Comparison of ENCODE assay signal across 9 mouse cellular contexts in genomic region chr11:96075177-96075508, GRCm38 (mm10). TPM values are rescaled to one million over a fixed set of nuclear protein-coding genes. Genes with fewer than 3 reads are reported as not detected.
A peak's percentile ranks its signal among the peaks of the same experiment; 100 is the strongest.
DNase-seq lines count a peak whose midpoint lies in the region; ATAC-seq and TF ChIP-seq lines count a peak whose summit lies in the region.
"Had no signal": no experiment of that assay in that cellular context is flagged by ENCODE, and none has a peak within 500 bp of the region (broad histone marks: within the 10 kb centered on the region; RNA-seq: fewer than 3 reads in every experiment).

No protein-coding gene starts in this region.

- peak overlapping the region; percentile 67 for H3K4me3 ChIP-seq in kidney, embryonic 15.5 days (replicated peaks)
- H3K4me3 ChIP-seq in embryonic facial prominence, embryonic 14.5 days (ENCODE audit: low read depth, low read length) = peak overlapping the region; percentile 78
- peak overlapping the region; percentile 77 for H3K4me3 ChIP-seq in limb, embryonic 12.5 days (replicated peaks)
- H3K4me3 ChIP-seq in neural tube, embryonic 15.5 days (replicated peaks) = peak overlapping the region; percentile 57

- no peak for DNase-seq in kidney, postnatal 36 days
- DNase-seq in Patski (ENCODE audit: low read depth, low spot score) = no peak
- peak; percentile 13 for DNase-seq in embryonic facial prominence, embryonic 14.5 days (ENCODE audit: low spot score)
- DNase-seq in ovary, adult 18-20 months (ENCODE audit: low spot score) = no peak
- DNase-seq in thymus, postnatal 36 days = no peak

- H3K36me3 ChIP-seq in kidney, embryonic 15.5 days = peaks cover 26% of the 10 kb centered on the region
- H3K36me3 ChIP-seq in embryonic facial prominence, embryonic 14.5 days (ENCODE audit: control insufficient read depth, insufficient read depth, low read length) = peaks cover 21% of the 10 kb centered on the region
- H3K36me3 ChIP-seq in limb, embryonic 12.5 days = peaks cover 30% of the 10 kb centered on the region
- H3K36me3 ChIP-seq in neural tube, embryonic 15.5 days = peaks cover 18% of the 10 kb centered on the region; the same call in 1 of the 2 replicates

- peaks cover 17% of the 10 kb centered on the region for H3K4me1 ChIP-seq in kidney, embryonic 15.5 days
- peaks cover 6% of the 10 kb centered on the region for H3K4me1 ChIP-seq in embryonic facial prominence, embryonic 14.5 days (ENCODE audit: control insufficient read depth, insufficient read depth, low read length)
- H3K4me1 ChIP-seq in limb, embryonic 12.5 days (replicated peaks) = peaks cover 10% of the 10 kb centered on the region
- H3K4me1 ChIP-seq in neural tube, embryonic 15.5 days = peaks cover 25% of the 10 kb centered on the region

- in situ Hi-C loops in Patski (cut with MboI; ENCODE audit: low pct_unique_long_range_greater_than_20kb) = no loop called here

- 0% methylated on average over 15 of the region's 15 CpGs for WGBS in kidney, embryonic 15.5 days
- WGBS in embryonic facial prominence, embryonic 14.5 days = under 1% methylated on average over 15 of the region's 15 CpGs
- under 1% methylated on average over 15 of the region's 15 CpGs for WGBS in limb, embryonic 12.5 days
- under 1% methylated on average over 15 of the region's 15 CpGs for WGBS in neural tube, embryonic 15.5 days

- H3K4me2 ChIP-seq in kidney, embryonic 15.5 days = peak overlapping the region; percentile 85
- H3K4me2 ChIP-seq in embryonic facial prominence, embryonic 14.5 days (ENCODE audit: low read depth, low read length) = peak overlapping the region; percentile 81
- H3K4me2 ChIP-seq in limb, embryonic 12.5 days = peak overlapping the region; percentile 84
- peak overlapping the region; percentile 74 for H3K4me2 ChIP-seq in neural tube, embryonic 15.5 days

- CTCF ChIA-PET in Patski (lab: Charles Lee) = interaction anchor here (1.1 kb wide), 1 partner anchor 34 kb away, joined by 3 read pairs; no protein-coding TSS in a partner anchor

- peak overlapping the region; percentile 86 for H3K27ac ChIP-seq in kidney, embryonic 15.5 days
- H3K27ac ChIP-seq in embryonic facial prominence, embryonic 14.5 days (replicated peaks; ENCODE audit: low read depth, low read length) = peak overlapping the region; percentile 58; the same call in 1 of the 2 replicates
- peak overlapping the region; percentile 66; the same call in 1 of the 2 replicates for H3K27ac ChIP-seq in limb, embryonic 12.5 days
- peak overlapping the region; percentile 81 for H3K27ac ChIP-seq in neural tube, embryonic 15.5 days (replicated peaks)

- no peak for ATAC-seq in kidney, embryonic 15.5 days (replicated peaks; ENCODE audit: low FRiP score)
- ATAC-seq in Patski = peak; percentile 1
- no peak for ATAC-seq in embryonic facial prominence, embryonic 14.5 days (ENCODE audit: low read depth)
- no peak for ATAC-seq in limb, embryonic 12.5 days (ENCODE audit: insufficient number of reproducible peaks, insufficient read depth, low FRiP score, low TSS enrichment, low read depth)
- ATAC-seq in neural tube, embryonic 15.5 days (ENCODE audit: low FRiP score) = no peak

- no peaks in the 10 kb centered on the region for H3K27me3 ChIP-seq in kidney, embryonic 15.5 days
- no peaks in the 10 kb centered on the region for H3K27me3 ChIP-seq in Patski
- H3K27me3 ChIP-seq in embryonic facial prominence, embryonic 14.5 days (replicated peaks; ENCODE audit: control insufficient read depth, insufficient read depth, low read length) = no peaks in the 10 kb centered on the region
- H3K27me3 ChIP-seq in limb, embryonic 12.5 days = no peaks in the 10 kb centered on the region
- H3K27me3 ChIP-seq in neural tube, embryonic 15.5 days (replicated peaks) = no peaks in the 10 kb centered on the region

- H3K9ac ChIP-seq in kidney, embryonic 15.5 days = peak overlapping the region; percentile 65
- peak overlapping the region; percentile 81 for H3K9ac ChIP-seq in embryonic facial prominence, embryonic 14.5 days (ENCODE audit: low read depth, low read length)
- peak overlapping the region; percentile 78 for H3K9ac ChIP-seq in limb, embryonic 12.5 days (replicated peaks)
- H3K9ac ChIP-seq in neural tube, embryonic 15.5 days (replicated peaks) = peak overlapping the region; percentile 69

- POLR2A ChIA-PET in Patski (lab: Charles Lee) = interaction anchor here (2.5 kb wide), 1 partner anchor 10 kb away, joined by 19 read pairs; the partner anchor contains the start of gene Ube2z

- TF ChIP-seq CTCF in Patski (IDR thresholded peaks at IDR 0.05) = no peak

- H3K9me3 ChIP-seq in kidney, embryonic 15.5 days (replicated peaks) = no peaks in the 10 kb centered on the region
- no peaks in the 10 kb centered on the region for H3K9me3 ChIP-seq in embryonic facial prominence, embryonic 14.5 days (ENCODE audit: control insufficient read depth, low read length)
- H3K9me3 ChIP-seq in limb, embryonic 12.5 days = no peaks in the 10 kb centered on the region
- no peaks in the 10 kb centered on the region for H3K9me3 ChIP-seq in neural tube, embryonic 15.5 days (replicated peaks)

RNA-seq across cellular contexts. Expression of gene Atp5g1, which starts 0.3 kb away (rescaled TPM):
- 648 and 705 TPM in 2 replicates for polyA plus RNA-seq in kidney, embryonic 15.5 days (2015; fragmentation: Nextera tagmentation; extraction: Ambion mirVana)
- polyA plus RNA-seq in Patski (2021) = 605 TPM
- polyA plus RNA-seq in embryonic facial prominence, embryonic 14.5 days (2014; fragmentation: Nextera tagmentation; extraction: Ambion mirVana) = 764 and 777 TPM in 2 replicates
- polyA plus RNA-seq in limb, embryonic 12.5 days (2016; fragmentation: Nextera tagmentation; extraction: Ambion mirVana) = 492 and 507 TPM in 2 replicates
- 863 and 912 TPM in 2 replicates for polyA plus RNA-seq in neural tube, embryonic 15.5 days (2015; fragmentation: Nextera tagmentation; extraction: Ambion mirVana)

RNA-seq across cellular contexts. Expression of gene Ube2z, which starts 10.0 kb away (rescaled TPM):
- 40.6 and 42.0 TPM in 2 replicates for polyA plus RNA-seq in kidney, embryonic 15.5 days (2015; fragmentation: Nextera tagmentation; extraction: Ambion mirVana)
- 74.0 TPM for polyA plus RNA-seq in Patski (2021)
- 39.5 and 40.6 TPM in 2 replicates for polyA plus RNA-seq in embryonic facial prominence, embryonic 14.5 days (2014; fragmentation: Nextera tagmentation; extraction: Ambion mirVana)
- polyA plus RNA-seq in limb, embryonic 12.5 days (2016; fragmentation: Nextera tagmentation; extraction: Ambion mirVana) = 46.0 and 50.9 TPM in 2 replicates
- 34.3 and 37.9 TPM in 2 replicates for polyA plus RNA-seq in neural tube, embryonic 15.5 days (2015; fragmentation: Nextera tagmentation; extraction: Ambion mirVana)

RNA-seq across cellular contexts. Expression of gene Calcoco2, which starts 36.6 kb away (rescaled TPM):
- polyA plus RNA-seq in kidney, embryonic 15.5 days (2015; fragmentation: Nextera tagmentation; extraction: Ambion mirVana) = not detected in 2 replicates
- polyA plus RNA-seq in Patski (2021) = not detected
- polyA plus RNA-seq in embryonic facial prominence, embryonic 14.5 days (2014; fragmentation: Nextera tagmentation; extraction: Ambion mirVana) = 0.47 TPM in 1 of 2 replicates, not detected in the other
- not detected in 2 replicates for polyA plus RNA-seq in limb, embryonic 12.5 days (2016; fragmentation: Nextera tagmentation; extraction: Ambion mirVana)
- polyA plus RNA-seq in neural tube, embryonic 15.5 days (2015; fragmentation: Nextera tagmentation; extraction: Ambion mirVana) = not detected in 2 replicates
- polyA plus RNA-seq: brain, embryonic 14.5 days had no signal

RNA-seq across cellular contexts. Expression of gene Snf8, which starts 40.5 kb away (rescaled TPM):
- polyA plus RNA-seq in kidney, embryonic 15.5 days (2015; fragmentation: Nextera tagmentation; extraction: Ambion mirVana) = 98.3 and 99.0 TPM in 2 replicates
- polyA plus RNA-seq in Patski (2021) = 100 TPM
- polyA plus RNA-seq in embryonic facial prominence, embryonic 14.5 days (2014; fragmentation: Nextera tagmentation; extraction: Ambion mirVana) = 33.4 and 36.6 TPM in 2 replicates
- polyA plus RNA-seq in limb, embryonic 12.5 days (2016; fragmentation: Nextera tagmentation; extraction: Ambion mirVana) = 89.8 and 103 TPM in 2 replicates
- polyA plus RNA-seq in neural tube, embryonic 15.5 days (2015; fragmentation: Nextera tagmentation; extraction: Ambion mirVana) = 125 and 137 TPM in 2 replicates

RNA-seq across cellular contexts. Expression of gene Gip, which starts 50.8 kb away (rescaled TPM):
- not detected in 2 replicates for polyA plus RNA-seq in kidney, embryonic 15.5 days (2015; fragmentation: Nextera tagmentation; extraction: Ambion mirVana)
- polyA plus RNA-seq in Patski (2021) = not detected
- not detected in 2 replicates for polyA plus RNA-seq in embryonic facial prominence, embryonic 14.5 days (2014; fragmentation: Nextera tagmentation; extraction: Ambion mirVana)
- polyA plus RNA-seq in limb, embryonic 12.5 days (2016; fragmentation: Nextera tagmentation; extraction: Ambion mirVana) = not detected in 2 replicates
- not detected in 2 replicates for polyA plus RNA-seq in neural tube, embryonic 15.5 days (2015; fragmentation: Nextera tagmentation; extraction: Ambion mirVana)
- polyA plus RNA-seq: brain, embryonic 14.5 days had no signal
